Mouse (Mus musculus): ENCODE measurements at regions not wholly inside any gene's neighbourhood (a gene's known extent, or its start where the extent isn't known, plus 50 kb on each side); places are given as distances from the start of the nearest gene placed in this dataset.
A peak's percentile ranks its signal among the peaks of the same experiment; 100 is the strongest.
"Not testable (repeated sequence)": the region's sequence is repeated elsewhere in the genome, so short reads cannot be mapped to it uniquely, and the experiment has no call there.

GRCm38 (mm10) chr15:25252648-25253567 is 160.7 kb downstream of the Basp1 start:
- DNase-seq (ENCODE audit: low spot score in 2 of 2): no peak

GRCm38 (mm10) chr15:25245631-25246030 is 167.9 kb downstream of the Basp1 start:
- DNase-seq (ENCODE audit: low spot score in 2 of 2): no peak

GRCm38 (mm10) chr15:25237665-25238664 is 175.6 kb downstream of the Basp1 start:
- no peak for DNase-seq (ENCODE audit: low spot score in 2 of 2)

GRCm38 (mm10) chr15:25236191-25236723 is 177.3 kb downstream of the Basp1 start:
- DNase-seq (ENCODE audit: low spot score in 2 of 2): no peak

- DNase-seq (ENCODE audit: low spot score in 2 of 2): no peak
These were observed 179.4 kb downstream of the Basp1 start for GRCm38 (mm10) chr15:25234064-25234700.

GRCm38 (mm10) chr15:25230213-25230612 is 183.4 kb downstream of the Basp1 start:
- peak in 1 of 2 experiments; percentile 32 for DNase-seq (ENCODE audit: low spot score in 2 of 2)

- no peak for DNase-seq (ENCODE audit: low spot score in 2 of 2)
These were observed 183.8 kb downstream of the Basp1 start for GRCm38 (mm10) chr15:25229807-25230206.

- DNase-seq (ENCODE audit: low spot score in 2 of 2): no peak
These were observed 186.1 kb downstream of the Basp1 start for GRCm38 (mm10) chr15:25227496-25227895.

GRCm38 (mm10) chr15:25225936-25226335 is 187.6 kb downstream of the Basp1 start:
- DNase-seq (ENCODE audit: low spot score in 2 of 2): no peak

- DNase-seq (ENCODE audit: low spot score in 2 of 2): no peak
These were observed 188.1 kb downstream of the Basp1 start for GRCm38 (mm10) chr15:25225431-25225830.

GRCm38 (mm10) chr15:25221749-25222148 is 191.8 kb downstream of the Basp1 start:
- no peak for DNase-seq (ENCODE audit: low spot score in 2 of 2)

GRCm38 (mm10) chr15:25216375-25216774 is 197.2 kb downstream of the Basp1 start:
- DNase-seq (ENCODE audit: low spot score in 2 of 2): no peak

GRCm38 (mm10) chr15:25202097-25202496 is 211.5 kb downstream of the Basp1 start:
- DNase-seq (ENCODE audit: low spot score in 2 of 2): no peak

- not testable (repeated sequence) for DNase-seq (ENCODE audit: low spot score in 2 of 2)
These were observed 213.3 kb downstream of the Basp1 start for GRCm38 (mm10) chr15:25200249-25200648.

- peak in 1 of 2 experiments; percentile 16 for DNase-seq (ENCODE audit: low spot score in 2 of 2)
These were observed 225.7 kb downstream of the Basp1 start for GRCm38 (mm10) chr15:25187881-25188326.

- no peak for DNase-seq (ENCODE audit: low spot score in 2 of 2)
These were observed 240.8 kb downstream of the Basp1 start for GRCm38 (mm10) chr15:25172755-25173154.

GRCm38 (mm10) chr15:25146371-25146770 is 267.2 kb downstream of the Basp1 start:
- DNase-seq (ENCODE audit: low spot score in 2 of 2): no peak

GRCm38 (mm10) chr15:25144228-25144627 is 269.3 kb downstream of the Basp1 start:
- no peak for DNase-seq (ENCODE audit: low spot score in 2 of 2)

- DNase-seq (ENCODE audit: low spot score in 2 of 2): peak in 1 of 2 experiments; percentile 20
These were observed 273.0 kb downstream of the Basp1 start for GRCm38 (mm10) chr15:25140389-25141181.

GRCm38 (mm10) chr15:25137091-25137490 is 276.5 kb downstream of the Basp1 start:
- no peak for DNase-seq (ENCODE audit: low spot score in 2 of 2)

All from layer of hippocampus, adult 18-20 months (tissue).